Mouse (Mus musculus) cerebellum, adult 11-12 months (tissue): ENCODE measurements around the gene Efcab5.
A peak's percentile ranks its signal among the peaks of the same experiment; 100 is the strongest.
"Not testable (repeated sequence)": the region's sequence is repeated elsewhere in the genome, so short reads cannot be mapped to it uniquely, and the experiment has no call there.

ENCODE experiments used
- DNase-seq: peaks from one replicate; pipeline ENCODE4 v3.0.0; 2022

The Efcab5 gene

DNA sequence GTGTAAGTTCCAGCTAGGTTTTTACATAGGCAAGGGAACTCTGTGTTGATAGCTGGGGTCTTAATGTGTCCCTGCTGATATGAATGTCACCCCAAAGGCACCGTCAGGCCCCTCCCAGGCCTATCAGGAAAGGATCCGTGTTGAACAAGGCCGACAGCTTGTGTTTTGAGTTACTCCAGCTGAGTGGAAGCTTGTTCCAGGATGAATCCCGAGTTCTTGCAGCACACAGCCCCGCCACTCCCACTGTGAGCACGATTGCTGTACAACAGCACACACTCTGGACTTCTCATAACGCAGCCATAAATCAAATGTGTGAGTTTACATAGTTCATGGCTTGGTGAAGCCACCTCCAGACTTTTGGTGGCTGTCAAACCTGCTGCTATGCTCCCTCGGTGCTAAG is 94.6 kb downstream of the Efcab5 start:
- no peak for DNase-seq

- no peak for DNase-seq
These were observed 95.6 kb downstream of the Efcab5 start for GRCm38 (mm10) chr11:77093208-77093607.

- no peak for DNase-seq
These were observed 99.6 kb downstream of the Efcab5 start for GRCm38 (mm10) chr11:77089162-77089561.

DNA sequence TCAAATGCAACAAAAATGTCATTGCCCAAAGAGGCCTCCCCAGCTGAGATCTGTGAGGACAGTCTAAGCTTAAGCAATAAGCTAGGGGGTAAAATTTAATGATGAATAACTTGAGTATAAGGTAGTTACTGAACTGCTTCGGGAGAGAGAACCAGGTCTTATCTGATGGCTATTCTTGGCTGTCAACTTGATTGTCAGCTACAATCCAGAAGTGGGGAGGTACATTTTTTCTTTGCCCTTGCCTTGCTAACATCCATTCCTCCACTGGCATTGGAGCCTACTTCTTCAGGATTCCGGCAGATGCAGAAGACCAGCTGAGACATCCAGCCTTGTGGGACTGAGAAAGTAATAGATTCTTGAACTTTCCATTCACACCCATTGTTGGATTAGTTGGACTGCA is 101.8 kb downstream of the Efcab5 start:
- no peak for DNase-seq

GRCm38 (mm10) chr11:77084001-77084682 is 104.6 kb downstream of the Efcab5 start:
- no peak for DNase-seq

DNA sequence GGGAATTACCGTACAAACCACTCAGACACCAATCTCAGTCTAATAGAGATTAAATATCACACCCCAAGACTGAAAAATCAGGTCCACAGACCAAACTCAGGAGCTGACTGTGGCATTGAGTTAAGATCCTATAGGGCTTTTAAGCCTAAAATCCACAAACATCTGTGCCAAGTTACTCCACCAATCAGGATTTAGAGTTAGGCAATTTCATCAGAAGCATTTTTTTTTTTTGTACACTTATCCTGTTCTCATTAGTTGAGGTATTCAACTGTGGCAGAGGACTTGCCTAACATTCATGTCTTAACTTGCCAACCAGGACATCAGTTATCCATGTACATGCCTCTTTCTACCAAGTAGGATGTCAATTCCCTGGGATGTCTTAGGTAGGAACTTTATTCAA is 109.4 kb downstream of the Efcab5 start:
- DNase-seq = no peak

DNA sequence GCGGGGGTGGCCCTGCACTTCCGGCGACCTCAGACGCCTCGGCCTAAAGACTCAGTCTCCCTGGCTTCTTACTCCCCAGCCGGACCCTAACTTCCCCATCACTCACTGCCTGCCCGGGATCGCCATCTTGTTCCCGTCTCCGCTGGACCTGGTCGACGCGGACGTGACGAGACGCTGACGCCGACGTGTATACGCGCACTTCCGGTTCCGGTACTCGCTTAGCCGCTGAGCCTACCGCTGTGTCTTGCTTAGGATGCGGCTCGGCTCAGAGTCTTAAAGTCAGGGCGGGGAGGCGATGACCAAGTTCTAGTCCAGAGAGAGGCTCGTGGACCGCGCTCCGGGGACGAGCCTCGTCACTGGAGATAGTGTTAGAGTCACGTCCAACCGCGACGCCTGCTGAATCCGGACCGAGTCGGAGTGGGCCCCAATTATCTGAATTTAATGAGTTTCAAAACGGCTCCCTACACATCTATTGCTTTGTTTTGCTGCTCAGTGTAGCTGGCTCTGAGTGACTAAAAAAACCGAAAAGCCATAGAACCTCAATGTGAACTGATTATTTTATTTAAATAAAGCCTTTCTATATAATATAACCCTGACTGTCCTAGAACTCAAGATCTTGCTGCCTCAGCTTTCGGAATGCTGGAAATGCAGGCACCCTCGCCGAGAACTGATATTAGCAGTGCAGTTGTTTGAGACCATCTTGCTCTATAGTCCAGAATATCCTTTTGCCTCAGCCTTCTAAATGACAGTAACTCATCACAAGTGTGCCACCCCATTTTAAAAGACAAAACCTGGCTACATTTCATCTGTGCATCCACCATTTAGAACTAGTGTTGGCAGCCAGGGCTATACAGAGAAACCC is 110.3 kb downstream of the Efcab5 start, which contains the start of gene Nsrp1:
Gene Nsrp1, minus strand, starts transcription at position 163 of the 862 bp plus-strand sequence.
- DNase-seq = peak; percentile 90

GRCm38 (mm10) chr11:77077792-77078191 is 111.0 kb downstream of the Efcab5 start:
- peak; percentile 29 for DNase-seq

DNA sequence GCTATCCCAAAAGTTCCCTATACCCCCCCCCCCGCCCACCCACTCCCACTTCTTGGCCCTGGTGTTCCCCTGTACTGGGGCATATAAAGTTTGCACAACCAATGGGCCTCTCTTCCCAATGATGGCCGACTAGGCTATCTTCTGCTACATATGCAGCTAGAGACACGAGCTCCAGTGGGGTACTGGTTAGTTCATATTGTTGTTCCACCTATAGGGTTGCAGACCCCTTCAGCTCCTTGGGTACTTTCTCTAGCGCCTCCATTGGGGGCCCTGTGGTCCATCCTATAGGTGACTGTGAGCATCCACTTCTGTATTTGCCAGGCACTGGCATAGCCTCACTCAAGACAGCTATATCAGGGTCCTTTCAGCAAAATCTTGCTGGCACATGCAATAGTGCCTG is 111.4 kb downstream of the Efcab5 start:
- not testable (repeated sequence) for DNase-seq

- DNase-seq = no peak
These were observed 118.0 kb downstream of the Efcab5 start for GRCm38 (mm10) chr11:77070721-77071120.

DNA sequence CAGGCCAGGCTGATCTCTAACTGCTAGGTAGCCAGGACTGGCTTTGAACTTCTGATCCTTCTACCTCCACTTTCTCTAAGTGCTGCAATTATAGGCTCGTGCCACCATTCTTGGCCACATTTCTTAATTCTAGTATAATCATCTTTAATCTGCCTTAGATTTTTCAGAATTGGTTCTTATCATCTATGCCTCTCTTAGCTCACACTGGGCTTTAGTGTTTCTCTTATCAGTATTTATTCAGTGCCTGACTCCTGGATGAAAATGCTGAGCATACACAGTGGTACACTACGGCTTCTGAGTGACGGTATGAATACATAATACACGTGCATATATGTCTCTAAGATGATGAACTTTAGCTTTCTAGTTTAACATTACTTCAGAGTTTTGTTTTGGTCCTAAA is 119.9 kb downstream of the Efcab5 start:
- DNase-seq = no peak

GRCm38 (mm10) chr11:77063406-77063805 is 125.4 kb downstream of the Efcab5 start:
- DNase-seq = no peak

DNA sequence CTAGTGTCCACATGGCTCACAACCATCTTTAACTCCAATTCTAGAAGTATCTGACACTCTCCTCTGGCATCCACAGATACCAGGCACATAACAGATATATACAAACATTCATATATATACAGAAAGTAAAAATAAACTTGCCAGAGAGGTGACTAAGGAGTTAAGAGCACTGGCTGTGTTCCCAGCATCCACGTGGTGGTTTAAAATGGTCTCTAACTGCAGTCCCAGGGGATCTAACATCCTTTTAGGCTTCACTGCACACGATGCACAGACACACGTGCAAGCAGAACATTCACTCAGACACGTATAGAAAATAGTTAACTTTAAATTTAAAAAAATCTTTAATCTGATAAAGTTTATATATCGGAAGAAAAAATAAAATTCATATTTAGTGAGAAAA is 126.8 kb downstream of the Efcab5 start:
- no peak for DNase-seq

DNA sequence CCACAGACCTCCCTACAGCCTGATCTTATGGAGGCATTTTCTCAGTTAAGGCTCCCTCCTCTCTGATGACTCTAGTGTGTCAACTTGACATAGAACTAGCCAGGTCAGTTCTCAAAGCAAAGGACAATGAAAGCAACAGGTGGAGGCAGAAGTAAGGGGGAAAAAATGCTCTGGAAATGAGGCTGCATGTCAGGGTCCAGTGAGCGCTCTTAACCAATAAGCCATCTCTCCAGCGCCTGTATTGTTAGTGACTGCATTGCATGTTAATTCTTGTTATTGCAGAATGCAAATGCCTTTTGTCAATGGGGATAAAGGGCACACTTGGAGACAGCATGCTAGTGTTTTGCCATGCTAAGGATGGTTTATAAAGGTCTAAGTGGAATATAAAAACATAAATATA is 146.0 kb downstream of the Efcab5 start:
- DNase-seq = no peak

DNA sequence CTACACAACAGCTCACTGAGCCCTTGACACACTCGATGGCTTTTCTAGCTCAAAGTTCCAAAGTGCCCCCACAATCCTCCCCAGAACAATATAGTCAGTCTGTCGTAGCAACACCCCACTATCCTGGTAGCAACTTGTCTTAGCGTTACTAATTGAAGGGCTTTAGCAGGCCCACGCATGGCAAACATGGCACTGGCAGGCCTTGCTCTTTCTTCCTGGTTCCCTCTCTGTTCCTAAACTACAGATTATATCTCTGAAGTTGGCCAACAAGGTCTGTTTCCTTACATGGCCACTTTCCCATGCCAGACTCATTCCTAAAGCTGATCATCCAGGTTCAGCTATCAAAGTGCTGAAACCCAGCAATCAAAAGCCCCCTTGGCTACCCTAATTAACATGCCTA is 146.9 kb downstream of the Efcab5 start:
- no peak for DNase-seq
